Mouse (Mus musculus) G1E (cell line): Measurements from ENCODE around the gene Syt2. TPM values are rescaled to one million over a fixed set of nuclear protein-coding genes. Genes with fewer than 3 reads are reported as not detected.

Experiments
- ATAC-seq: 2 replicates; pipeline ENCODE4 v1.8.0; 2016; ENCODE audit warnings: mild to moderate bottlenecking; ENCODE audit not compliant: insufficient number of reproducible peaks, poor library complexity, low FRiP score, severe bottlenecking; ENCODE audit errors: extremely low read depth
- DNase-seq: peaks from one replicate; pipeline ENCODE4 v3.0.0; 2012; ENCODE audit warnings: low spot score
- H3K27me3 ChIP-seq: 2 replicates; pipeline ENCODE4 v1.6.1; 2012; ENCODE audit warnings: mild to moderate bottlenecking, low read length, inconsistent platforms; ENCODE audit not compliant: insufficient read depth
- H3K36me3 ChIP-seq: replicated peaks from 2 replicates; pipeline ENCODE3; 2012; ENCODE audit warnings: mild to moderate bottlenecking, inconsistent platforms
- H3K4me1 ChIP-seq: 2 replicates; pipeline ENCODE4 v1.6.1; 2012; ENCODE audit warnings: low read depth, low read length, inconsistent platforms, mixed read lengths; ENCODE audit not compliant: insufficient read depth
- H3K4me3 ChIP-seq: 2 replicates; pipeline ENCODE4 v1.5.1; 2012; ENCODE audit warnings: low read depth, mild to moderate bottlenecking, inconsistent platforms, low read length, moderate library complexity, mixed read lengths
- H3K9me3 ChIP-seq: replicated peaks from 2 replicates; pipeline ENCODE4 v1.6.1; 2012; ENCODE audit warnings: inconsistent platforms
- CTCF ChIP-seq: IDR thresholded peaks from 2 replicates; pipeline ENCODE4 v1.5.1; 2012; ENCODE audit warnings: low read depth, low read length, inconsistent platforms, mixed read lengths
- GATA1 ChIP-seq: IDR thresholded peaks from 2 replicates; pipeline ENCODE4 v1.6.1; 2012; ENCODE audit warnings: borderline replicate concordance, low read length, inconsistent platforms, mixed read lengths
- GATA2 ChIP-seq: IDR thresholded peaks from 2 replicates; pipeline ENCODE4 v1.6.1; 2012; ENCODE audit warnings: low read depth, low read length, inconsistent platforms, borderline replicate concordance
- POLR2AphosphoS5 ChIP-seq: IDR thresholded peaks from 2 replicates; pipeline ENCODE4 v1.6.1; 2012; ENCODE audit warnings: low read depth, low read length, inconsistent platforms; ENCODE audit not compliant: insufficient replicate concordance
- TAL1 ChIP-seq: conservative IDR thresholded peaks from 2 replicates; pipeline ENCODE4 v1.6.1; 2012; ENCODE audit warnings: low read depth, low read length, inconsistent platforms, mixed read lengths
- polyA plus RNA-seq: library from polyadenylated mRNA; stranded (reverse); fragments of >175 nt; gene quantifications from 2 replicates; pipeline ENCODE4 v1.2.3, GENCODE M21; 2012
- total RNA-seq, 2 experiments: library from RNA; stranded (forward) in 1 of 2; stranded (reverse) in 1 of 2; fragments of 200-1000 nt in 1 of 2; fragments of >200 nt in 1 of 2; fragmentation: Nextera tagmentation in 1 of 2; gene quantifications; 2 replicates each; pipeline ENCODE4 v1.2.3; 2014 to 2017

The Syt2 gene
- total and polyA plus RNA-seq, 3 experiments: 0.66 TPM; not detected in 2

DNA sequence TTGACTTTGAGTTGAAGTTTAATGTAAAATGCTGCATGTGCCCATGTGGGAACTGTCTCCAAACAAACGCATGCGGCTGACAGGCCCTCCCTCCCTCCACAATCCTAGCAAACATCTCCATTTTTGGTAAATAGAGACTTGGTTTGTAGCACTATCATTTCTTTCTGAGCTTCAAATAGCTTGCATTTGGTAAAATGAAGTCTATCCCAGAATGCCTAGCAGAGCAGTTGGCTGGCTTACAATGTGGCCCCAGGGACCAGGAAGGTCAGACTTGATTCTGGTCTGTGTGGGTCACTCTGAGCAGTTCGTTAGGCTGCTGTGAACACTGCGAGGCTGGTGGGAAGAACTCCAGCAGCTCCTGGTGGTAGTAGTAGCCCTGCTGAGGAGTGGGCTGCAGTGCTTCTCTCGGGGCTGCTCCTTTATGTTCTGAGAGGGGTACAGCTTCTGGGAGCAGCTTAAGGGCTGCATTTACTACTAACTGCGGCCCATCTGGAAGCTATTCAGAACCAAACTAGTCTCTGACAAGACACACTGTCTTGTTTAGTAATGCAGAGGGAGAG, 128.3 kb downstream of the Syt2 start:
- no peak overlapping the region for H3K4me3 ChIP-seq
- peaks cover 3% of the 10 kb centered on the region; the same call in 1 of the 2 replicates for H3K4me1 ChIP-seq
- H3K9me3 ChIP-seq: no peaks in the 10 kb centered on the region
- no peaks in the 10 kb centered on the region for H3K27me3 ChIP-seq
- peaks cover 49% of the 10 kb centered on the region for H3K36me3 ChIP-seq
- no peak for DNase-seq
- TF ChIP-seq POLR2AphosphoS5 (no peak), TAL1 (no peak), GATA2 (no peak), GATA1 (no peak), CTCF (no peak)
- ATAC-seq: no peak

DNA sequence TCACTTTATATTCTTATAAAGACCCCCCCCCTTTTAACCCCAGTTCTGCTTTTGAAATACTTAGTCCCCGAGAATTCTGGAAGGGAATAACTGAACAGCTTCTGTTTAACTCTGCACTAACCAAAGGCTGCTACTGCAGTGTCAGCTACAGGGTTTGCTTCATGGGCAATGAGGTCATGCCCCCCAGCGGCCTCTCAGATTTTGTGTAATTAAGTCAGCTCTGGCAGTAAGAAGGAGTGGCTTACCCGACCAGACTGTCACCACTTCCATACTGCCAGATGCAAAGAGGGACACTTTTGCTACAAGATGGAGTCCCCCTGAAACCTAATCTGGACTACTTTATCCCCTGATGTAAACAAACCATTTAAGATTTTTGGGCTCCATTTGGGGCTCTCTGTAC, 129.2 kb downstream of the Syt2 start:
- Histone ChIP-seq H3K27me3 (no peaks in the 10 kb centered on the region), H3K36me3 (peaks cover 49% of the 10 kb centered on the region), H3K4me1 (0 out of 2 replicates have a peak, but pooled peaks cover 3% of the 10 kb centered on the region), H3K4me3 (no peak overlapping the region), H3K9me3 (no peaks in the 10 kb centered on the region)
- no peak for DNase-seq
- ATAC-seq: no peak
- no peak for TF ChIP-seq POLR2AphosphoS5
- TF ChIP-seq TAL1: no peak
- TF ChIP-seq GATA1: no peak
- no peak for TF ChIP-seq GATA2

DNA sequence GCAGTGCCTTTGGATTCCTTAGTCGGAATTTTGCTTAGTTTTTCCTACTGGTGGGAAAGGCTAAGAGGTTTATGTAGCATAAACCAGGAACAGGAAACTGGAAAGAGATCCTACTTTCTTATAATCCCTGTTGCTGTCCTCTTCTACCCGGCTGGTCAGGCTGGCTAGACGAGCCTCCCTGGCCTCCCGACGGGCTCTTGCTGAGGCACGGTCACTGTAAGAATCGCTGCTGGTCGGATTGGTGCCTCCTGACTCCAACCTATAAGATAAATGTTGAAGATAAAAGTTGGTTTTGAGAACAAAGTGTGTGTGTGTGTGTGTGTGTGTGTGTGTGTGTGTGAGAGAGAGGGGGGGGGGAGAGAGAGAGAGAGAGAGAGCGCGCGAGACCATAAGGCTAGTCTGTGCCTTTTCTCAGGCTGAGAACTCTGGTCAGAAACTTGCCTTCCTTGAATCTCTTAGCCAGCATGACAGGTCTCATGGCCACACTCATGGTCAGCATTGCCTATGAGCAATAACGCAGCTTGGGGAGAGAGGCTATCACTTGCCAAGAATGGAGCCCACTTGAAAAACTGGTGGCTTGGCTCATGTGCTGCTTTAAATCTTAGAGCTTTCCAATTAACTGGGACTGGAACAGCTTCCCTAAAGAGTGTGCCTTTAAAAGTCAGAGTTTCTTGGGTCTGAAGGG, 130.9 kb downstream of the Syt2 start:
- H3K36me3 ChIP-seq: peaks cover 43% of the 10 kb centered on the region
- no peak for DNase-seq
- no peaks in the 10 kb centered on the region for H3K4me1 ChIP-seq
- H3K4me3 ChIP-seq: no peak overlapping the region
- no peaks in the 10 kb centered on the region for H3K27me3 ChIP-seq
- ATAC-seq: no peak
- no peaks in the 10 kb centered on the region for H3K9me3 ChIP-seq
- TF ChIP-seq TAL1: no peak
- TF ChIP-seq GATA1: no peak
- TF ChIP-seq GATA2: no peak
- no peak for TF ChIP-seq POLR2AphosphoS5
- TF ChIP-seq CTCF: no peak

DNA sequence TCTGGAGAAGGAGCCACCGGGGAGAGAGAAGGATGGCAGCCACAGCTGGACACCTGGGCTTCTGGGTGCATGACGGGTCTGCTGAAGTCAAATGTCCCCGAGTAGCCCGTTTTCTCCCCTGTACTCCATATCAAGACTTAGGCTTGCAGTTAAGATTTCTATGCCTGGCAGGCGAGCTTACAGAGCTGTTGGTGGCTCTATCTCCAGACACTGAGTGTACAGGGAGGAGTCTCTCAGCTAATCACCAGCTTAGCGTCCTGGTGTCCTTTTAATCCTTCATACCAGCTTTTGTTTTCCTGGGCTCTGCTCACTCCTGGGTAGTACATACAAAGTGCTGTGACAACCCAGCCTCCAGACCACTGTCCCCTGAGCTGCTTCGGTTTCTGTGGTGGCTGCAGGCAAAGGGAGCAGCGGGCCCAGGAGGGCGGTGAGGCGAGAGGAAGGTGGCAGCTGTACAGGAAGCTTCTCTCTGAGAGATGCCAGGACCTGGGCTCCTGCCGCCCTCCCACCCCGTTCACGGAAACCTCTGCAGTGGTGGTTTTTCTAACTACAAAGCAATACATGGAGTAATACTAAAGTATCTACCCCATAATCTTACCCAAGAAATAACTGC, 131.6 kb downstream of the Syt2 start:
- H3K9me3 ChIP-seq: no peaks in the 10 kb centered on the region
- no peak overlapping the region for H3K4me3 ChIP-seq
- no peak for TF ChIP-seq CTCF
- TF ChIP-seq GATA2: no peak
- TF ChIP-seq TAL1: no peak
- TF ChIP-seq POLR2AphosphoS5: no peak
- no peak for TF ChIP-seq GATA1
- H3K36me3 ChIP-seq: peaks cover 43% of the 10 kb centered on the region
- DNase-seq: no peak
- H3K4me1 ChIP-seq: no peaks in the 10 kb centered on the region
- no peak for ATAC-seq
- H3K27me3 ChIP-seq: no peaks in the 10 kb centered on the region

DNA sequence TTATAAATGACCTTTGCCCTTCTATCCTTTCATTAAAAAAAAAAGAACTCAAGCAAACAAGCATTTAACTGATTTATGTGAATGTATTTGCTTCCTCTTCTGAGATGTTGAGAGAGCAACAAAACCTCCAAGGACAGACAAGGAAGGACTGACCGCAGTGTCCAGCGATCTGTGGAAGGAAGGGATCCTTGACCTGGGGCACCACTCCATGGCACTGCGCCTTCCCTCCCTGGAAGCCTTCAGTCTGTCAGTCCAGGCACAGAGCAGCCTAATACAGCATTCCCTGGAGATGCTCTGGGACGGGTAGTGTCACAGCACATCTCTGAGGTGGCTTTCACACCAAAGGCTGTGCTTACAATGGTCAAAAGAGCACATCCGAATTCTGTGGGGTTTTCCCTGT, 136.3 kb downstream of the Syt2 start:
- Histone ChIP-seq H3K4me1 (no peaks in the 10 kb centered on the region), H3K36me3 (peaks cover 11% of the 10 kb centered on the region), H3K9me3 (no peaks in the 10 kb centered on the region), H3K27me3 (no peaks in the 10 kb centered on the region), H3K4me3 (no peak overlapping the region)
- no peak for TF ChIP-seq CTCF
- TF ChIP-seq POLR2AphosphoS5: no peak
- TF ChIP-seq GATA1: no peak
- TF ChIP-seq GATA2: no peak
- TF ChIP-seq TAL1: no peak
- DNase-seq (no peak), ATAC-seq (no peak)

DNA sequence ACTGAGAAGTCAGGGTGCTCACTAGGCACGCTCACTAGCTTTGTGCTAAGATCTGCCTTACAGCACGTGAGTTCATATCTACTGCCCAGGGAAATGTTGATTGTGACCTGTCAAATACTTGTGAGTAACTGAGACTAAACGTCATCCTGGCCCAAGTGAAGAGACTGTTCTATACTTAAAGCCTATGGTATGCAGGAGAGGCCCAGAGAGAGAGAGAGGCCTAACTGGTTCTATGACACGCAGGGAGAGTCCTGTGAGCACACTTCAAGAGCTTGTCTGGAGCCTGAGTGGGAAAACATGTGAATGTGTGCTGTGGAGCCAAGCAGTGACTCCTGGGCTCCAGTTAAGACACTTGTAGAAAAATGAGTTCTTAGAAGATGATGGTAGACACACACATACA, 137.5 kb downstream of the Syt2 start:
- Histone ChIP-seq H3K36me3 (peaks cover 6% of the 10 kb centered on the region), H3K9me3 (no peaks in the 10 kb centered on the region), H3K4me3 (no peak overlapping the region), H3K4me1 (no peaks in the 10 kb centered on the region), H3K27me3 (no peaks in the 10 kb centered on the region)
- TF ChIP-seq POLR2AphosphoS5: no peak
- no peak for TF ChIP-seq GATA2
- no peak for TF ChIP-seq GATA1
- TF ChIP-seq TAL1: no peak
- no peak for TF ChIP-seq CTCF
- DNase-seq (no peak), ATAC-seq (no peak)
